Mouse (Mus musculus) stomach, postnatal 0 days (tissue): ENCODE measurements around the gene Slc46a3.

Source experiments
- CTCF ChIP-seq: IDR thresholded peaks from 2 replicates; pipeline ENCODE4 v1.5.1; 2016; ENCODE audit warnings: antibody characterized with exemption, low read depth, mild to moderate bottlenecking, moderate library complexity
- EP300 ChIP-seq: optimal IDR thresholded peaks from 2 replicates; pipeline ENCODE3; 2016; ENCODE audit warnings: antibody characterized with exemption

GRCm38 (mm10) chr5:147847361-147847760 is 47.3 kb downstream of the Slc46a3 start:
- TF ChIP-seq CTCF (no peak), EP300 (no peak)
